Mouse (Mus musculus): ENCODE data around the gene Amhr2.

DNA sequence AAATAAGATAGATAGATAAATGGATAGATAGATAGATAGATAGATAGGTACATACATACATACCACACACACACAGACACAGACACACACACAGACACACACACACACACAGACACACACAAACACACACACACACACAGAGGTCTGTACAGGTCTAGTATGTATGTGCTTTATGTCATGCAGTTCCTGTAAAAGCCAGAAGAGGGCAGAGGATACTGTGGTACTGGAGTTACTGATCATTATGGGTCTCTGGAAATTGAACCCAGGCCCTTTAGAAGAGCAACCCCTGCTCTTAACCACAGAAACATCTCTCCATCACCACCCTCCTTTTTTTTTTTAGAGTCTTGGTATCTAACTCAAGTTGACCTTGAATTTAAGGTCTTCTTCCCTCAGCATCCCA lies 18.5 kb downstream of the Amhr2 start:
- TF ChIP-seq POLR2A (IDR thresholded peaks at IDR 0.05; ENCODE audit: low read depth, low read length) (no peak), CTCF (IDR thresholded peaks at IDR 0.05; ENCODE audit: extremely low read depth, insufficient read depth, insufficient read length, insufficient replicate concordance) (no peak)
